Mouse (Mus musculus) embryo, embryonic 10.5 days (tissue): ENCODE data around the gene Gm37419.

Source experiments
- DNase-seq: peaks from one replicate; pipeline ENCODE4 v3.0.0-alpha.2; 2015; ENCODE audit warnings: low spot score

Gm37419 gene

DNA sequence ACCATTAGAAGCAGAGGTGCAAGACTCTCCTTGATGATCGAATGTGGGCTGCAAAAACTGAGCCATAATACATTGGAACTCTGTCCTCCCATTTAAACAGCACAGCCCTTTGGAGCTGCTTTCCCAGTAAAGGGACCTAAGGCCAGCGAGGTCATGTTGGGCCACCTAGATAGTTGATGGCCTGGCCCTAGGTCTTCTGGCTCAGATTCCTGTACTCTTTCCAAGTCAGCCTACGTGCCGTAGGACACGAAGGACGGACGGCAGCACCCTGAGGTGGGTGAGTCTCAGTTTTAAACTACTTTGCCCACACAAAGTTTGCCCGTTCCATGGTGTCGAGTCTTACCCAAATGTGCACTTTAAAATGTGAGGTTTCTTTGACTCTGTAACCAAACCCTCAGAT is 8.8 kb upstream of the Gm37419 start:
- no peak for DNase-seq

DNA sequence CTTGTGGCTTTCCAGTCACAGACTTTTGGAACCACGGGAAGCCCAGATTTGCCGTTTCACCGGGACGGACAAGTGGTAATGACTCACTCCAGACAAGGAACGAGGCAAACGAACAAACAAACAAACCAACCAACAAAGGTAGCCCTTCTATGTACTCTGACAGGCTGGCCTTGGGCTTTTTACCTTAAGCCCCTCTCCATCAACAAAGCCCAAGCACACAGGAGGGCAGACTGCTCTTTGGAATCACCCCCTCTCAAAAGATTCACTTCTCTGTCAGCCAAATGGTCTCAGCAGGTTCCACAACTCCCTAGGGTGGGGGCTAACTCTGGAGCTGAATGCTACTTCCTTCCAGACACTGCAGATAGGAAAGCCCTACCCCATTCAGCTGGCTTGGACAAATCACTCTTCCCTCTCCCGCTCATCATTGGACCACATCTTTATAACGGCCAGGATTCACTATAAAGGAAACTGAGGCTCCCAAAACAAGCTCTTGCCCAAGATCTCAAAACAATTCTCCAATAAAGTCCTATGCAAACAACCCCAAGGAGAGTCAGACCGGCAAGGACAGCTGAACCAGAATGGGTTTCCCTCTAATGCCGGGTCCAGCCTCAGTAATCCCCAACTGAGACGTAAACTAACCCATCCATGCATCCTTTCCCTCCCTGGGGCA is 7.9 kb upstream of the Gm37419 start:
- DNase-seq = no peak

DNA sequence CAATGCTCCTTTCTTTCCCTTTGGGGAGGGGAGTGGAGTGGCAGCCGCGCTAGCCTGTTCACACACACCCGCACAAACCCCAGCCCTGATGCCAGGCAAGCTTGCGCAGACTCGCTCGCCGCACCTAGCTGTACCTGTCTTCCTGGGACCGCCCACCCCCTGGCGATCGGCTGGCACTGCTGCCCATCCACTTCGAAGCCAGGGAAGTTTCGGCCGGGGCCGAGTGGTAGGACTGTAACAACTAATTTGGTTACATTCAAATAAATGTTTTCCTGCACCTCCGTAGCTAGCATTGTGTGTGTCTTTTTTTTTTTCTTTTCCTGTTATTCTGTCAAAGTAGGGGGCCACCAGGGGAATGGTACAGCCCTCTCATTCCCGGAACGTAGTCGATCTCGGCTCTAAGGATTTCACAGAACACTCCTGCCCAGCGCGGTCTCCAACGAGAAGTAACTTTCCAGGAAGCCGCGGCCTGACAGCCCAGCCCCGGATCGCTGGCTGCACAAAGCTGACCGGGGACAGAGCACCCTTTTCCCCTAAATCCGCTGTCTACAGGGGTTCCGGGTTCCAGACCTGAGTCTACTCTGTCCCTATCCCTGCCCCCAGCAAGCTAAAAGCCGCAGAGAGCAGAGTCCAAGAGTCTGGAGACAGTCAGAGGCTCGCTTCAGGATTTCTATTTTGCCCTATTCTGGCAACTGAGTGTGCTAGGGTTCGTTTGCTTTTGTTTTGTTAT is 7.1 kb upstream of the Gm37419 start:
- DNase-seq = peak; percentile 58

DNA sequence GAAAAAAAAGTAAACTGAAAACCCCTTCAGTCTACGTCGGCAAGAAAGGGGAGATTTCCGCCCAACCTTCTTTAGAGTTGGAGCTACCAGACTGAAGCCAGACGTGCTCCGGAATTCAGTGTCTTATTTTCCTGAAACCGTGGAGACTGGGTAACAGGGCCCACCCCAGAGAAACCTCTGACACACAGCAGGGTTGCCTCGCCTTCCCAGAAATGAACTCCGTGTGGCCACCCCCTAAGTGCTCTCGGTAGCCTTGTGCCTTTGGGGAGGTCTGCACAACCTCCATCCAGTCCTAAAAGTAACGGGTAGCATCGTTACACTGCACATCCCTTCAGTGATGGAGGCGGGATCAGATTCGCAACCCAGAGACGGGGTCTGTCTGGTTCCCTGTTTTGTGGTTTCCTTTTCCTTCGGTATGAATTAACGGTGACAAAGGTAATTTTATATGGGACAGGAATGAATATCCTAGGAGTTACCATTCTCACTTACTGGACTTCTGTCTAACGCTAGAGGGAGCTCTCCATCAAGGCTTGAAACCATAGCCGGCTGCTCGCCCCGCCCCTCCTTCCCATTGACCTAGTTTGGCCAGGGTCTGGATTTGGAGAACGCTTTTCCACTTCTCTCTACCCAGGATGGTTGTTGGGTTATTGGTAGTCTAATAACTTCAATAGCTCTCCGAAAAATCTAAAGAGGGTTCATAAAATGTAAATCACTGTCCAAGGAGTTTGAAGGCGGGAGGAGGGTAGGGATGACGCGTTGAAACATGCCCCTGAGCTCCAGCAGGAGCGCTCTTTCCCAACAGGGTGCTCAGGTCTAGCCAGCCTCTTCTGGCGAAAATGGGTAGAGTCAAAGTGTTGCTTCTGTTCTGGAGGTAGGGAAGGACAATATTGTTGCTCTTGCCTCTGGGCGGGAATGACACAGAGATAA is 6.1 kb upstream of the Gm37419 start:
- DNase-seq = peak; percentile 95

DNA sequence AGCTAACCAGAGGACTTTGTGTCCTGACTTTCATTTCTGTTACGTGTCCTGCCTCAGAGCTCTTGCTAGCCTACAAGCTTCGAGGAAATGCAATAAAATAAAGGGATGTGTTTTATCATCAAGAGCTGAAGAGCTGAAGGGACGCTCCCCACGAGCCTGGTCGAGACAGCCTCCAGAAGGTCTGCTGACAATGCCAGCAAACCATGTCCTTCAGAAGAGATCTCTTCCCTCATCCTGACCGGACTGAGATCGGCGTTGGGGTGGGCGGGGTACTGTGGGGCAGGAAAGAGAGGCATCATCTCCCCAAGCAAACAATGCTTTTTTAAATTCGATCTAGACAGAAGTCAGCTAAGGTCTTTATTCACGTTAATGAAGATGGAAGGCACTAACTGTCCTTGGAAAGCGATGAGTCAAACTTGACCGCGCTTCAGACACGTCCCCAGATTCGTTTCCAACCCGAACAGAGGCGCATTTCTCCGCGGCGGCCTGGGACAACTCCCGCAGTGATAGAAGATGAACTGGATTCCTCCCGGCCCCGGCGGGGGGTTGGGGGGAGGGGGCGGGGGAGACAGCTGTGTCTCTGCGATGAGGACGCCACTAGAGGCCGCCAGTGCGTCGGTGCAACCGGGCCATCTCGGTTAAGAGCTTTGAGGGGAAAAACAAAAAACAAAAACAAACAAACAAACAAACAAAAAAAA is 5.2 kb upstream of the Gm37419 start:
- peak; percentile 73 for DNase-seq

DNA sequence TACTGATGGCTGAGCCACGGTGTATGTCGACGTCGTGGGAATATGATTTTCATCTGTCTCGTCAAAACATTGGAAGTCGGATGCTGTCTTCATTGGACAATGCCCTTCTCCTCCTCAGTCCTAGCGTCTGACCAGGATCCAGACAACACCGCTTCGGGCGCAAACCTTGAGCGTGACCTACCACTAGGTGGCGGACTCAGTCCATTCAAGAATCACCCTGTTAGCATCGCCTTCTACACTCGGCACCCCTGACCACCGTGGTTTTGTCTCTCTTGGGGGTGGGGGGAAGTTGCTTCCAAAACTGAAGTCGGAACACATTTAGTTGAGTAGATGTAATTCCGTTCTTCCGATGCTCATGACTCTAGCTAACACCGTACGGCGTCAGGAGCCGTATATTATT is 4.1 kb upstream of the Gm37419 start:
- DNase-seq = peak; percentile 95

DNA sequence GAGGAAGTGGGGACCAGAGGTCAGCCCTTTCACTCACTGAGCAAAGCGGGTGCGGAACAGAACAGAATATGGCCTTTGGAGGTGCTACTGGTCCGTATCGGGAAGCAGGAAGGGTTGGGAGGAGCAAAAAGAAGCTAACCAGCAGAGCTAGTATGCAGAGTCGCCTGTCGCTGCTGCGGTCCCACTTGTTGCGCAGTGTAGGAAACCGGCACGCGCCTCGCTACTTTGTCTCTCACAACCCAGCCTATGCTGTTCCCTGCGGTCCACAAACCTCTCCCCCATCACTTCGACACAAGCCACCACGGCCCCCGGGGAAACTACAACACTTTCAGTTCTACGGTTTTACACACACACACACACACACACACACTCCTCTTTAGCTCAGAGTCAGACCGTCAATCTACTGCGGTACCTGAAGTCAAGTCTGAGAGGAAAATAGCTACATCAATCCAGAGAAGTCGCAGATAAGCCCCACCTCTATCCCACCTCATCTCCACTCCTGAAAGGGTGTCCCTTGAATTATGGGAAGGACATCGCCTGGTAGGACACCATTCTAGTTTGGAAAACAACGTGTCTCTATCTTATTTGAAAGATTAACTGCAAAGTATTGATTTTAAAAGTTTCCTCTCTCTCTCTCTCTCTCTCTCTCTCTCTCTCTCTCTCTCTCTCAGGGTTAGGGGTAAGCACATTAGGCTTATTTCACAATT is 3.4 kb upstream of the Gm37419 start:
- DNase-seq = peak; percentile 59

DNA sequence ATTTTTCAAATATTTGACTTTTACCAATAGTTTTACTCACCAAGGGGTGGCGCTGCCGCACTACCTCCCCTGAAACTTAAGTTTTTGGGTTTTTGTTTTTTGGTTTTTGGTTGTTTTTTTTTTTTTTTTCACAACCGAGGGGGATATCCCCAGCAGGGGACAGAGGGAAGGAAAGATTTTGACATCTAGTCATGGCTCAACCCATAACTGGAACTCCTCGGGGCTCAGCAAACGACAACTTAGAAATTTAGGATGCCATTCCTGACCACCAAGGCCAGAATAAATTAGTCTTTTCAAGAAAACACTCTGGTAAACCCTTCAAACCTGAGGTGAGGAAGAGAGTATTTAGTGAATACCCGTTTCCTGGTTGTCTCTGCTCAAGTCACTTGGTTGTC is 2.8 kb upstream of the Gm37419 start:
- peak; percentile 69 for DNase-seq

DNA sequence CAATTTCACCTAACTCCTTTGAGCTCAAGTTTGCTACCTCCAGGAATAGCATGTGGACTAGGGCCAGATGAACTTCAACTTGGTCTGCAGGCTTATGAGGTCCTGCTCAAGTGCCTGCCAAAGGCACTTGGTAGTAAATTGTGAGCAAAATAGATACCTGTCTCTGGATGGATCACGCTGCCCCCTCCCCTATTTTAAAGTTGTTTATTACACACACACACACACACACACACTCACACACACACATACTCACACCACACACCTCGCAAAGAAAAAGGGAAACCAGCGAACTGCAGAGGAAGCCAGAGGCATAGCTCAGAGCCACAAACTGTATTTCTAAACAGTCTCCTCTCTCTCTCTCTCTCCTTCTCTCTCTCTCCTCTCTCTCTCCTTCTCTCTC is 2.1 kb upstream of the Gm37419 start:
- peak; percentile 30 for DNase-seq

DNA sequence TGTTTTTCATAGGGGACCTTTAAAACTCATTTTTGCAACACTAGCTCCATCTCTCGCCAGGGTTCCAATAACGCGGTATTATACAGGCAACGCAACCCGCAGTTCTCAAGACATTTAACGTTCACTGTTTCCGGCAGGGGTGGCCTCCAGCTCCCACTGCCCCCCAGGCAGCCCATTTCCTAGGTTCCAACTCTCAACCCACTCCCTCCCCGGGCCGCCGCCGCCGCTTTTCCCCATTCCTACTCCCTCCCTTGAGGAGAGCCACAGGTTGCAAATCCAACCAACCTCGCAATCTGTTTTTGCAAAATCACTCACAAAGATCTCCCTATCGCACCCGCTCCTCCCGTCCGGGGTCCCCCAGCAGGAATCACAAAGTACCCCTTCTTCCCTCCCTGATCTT is 1.4 kb upstream of the Gm37419 start:
- DNase-seq = peak; percentile 34

DNA sequence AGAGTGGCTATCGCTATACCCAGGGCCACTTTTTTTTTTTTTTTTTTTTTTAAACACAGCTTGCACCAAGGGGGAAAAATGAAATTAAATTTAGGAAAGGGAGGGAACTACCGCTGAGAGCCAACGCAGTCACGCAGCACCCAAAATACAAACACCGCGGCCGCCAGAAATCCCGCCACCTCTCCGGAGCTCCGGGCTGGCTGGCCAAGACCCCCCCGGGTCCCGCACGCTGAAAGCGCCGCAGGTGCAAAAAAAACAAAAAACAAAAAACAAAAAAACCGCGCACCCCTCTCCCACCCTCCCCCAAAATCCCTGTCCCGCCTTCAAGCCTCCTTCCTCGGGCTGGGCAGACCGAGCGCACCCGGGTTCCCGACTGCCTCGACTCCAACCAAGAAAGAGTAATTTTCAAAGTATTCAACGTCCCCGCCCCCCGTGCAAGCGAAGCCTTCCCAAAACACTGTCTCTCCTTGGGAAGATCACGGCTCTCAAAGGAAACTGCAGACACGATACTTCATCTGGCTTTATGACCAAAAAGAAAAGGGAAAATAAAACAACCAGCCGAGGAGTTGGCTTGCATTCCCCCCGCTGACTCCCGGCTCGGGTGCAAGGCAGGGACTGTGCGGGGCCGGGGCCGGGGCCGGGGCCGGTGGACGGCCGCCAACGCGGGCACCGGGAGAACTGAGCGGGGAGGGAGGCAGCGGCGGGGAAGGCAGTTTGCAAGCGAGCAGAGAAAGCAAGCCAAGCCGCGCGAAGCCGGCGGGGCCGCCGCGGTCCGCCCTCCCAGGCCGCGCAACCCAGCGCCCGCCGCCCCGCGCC is 733 bp upstream of the Gm37419 start:
- peak; percentile 64 for DNase-seq

DNA sequence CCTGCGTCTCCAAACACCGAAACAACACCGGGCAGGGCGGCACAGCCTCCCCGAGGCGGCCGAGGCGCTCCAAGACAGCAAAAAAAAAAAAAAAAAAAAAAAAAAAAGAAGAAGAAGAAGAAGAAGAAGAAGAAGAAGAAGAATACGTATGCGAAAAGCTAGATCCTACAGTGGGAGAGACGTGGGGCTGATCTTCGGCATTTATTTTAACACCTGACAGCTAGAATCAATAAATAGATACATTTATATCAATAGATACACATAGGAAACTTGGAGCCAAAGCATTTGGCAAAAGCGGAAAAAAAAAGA is 171 bp upstream of the Gm37419 start:
- DNase-seq = no peak

DNA sequence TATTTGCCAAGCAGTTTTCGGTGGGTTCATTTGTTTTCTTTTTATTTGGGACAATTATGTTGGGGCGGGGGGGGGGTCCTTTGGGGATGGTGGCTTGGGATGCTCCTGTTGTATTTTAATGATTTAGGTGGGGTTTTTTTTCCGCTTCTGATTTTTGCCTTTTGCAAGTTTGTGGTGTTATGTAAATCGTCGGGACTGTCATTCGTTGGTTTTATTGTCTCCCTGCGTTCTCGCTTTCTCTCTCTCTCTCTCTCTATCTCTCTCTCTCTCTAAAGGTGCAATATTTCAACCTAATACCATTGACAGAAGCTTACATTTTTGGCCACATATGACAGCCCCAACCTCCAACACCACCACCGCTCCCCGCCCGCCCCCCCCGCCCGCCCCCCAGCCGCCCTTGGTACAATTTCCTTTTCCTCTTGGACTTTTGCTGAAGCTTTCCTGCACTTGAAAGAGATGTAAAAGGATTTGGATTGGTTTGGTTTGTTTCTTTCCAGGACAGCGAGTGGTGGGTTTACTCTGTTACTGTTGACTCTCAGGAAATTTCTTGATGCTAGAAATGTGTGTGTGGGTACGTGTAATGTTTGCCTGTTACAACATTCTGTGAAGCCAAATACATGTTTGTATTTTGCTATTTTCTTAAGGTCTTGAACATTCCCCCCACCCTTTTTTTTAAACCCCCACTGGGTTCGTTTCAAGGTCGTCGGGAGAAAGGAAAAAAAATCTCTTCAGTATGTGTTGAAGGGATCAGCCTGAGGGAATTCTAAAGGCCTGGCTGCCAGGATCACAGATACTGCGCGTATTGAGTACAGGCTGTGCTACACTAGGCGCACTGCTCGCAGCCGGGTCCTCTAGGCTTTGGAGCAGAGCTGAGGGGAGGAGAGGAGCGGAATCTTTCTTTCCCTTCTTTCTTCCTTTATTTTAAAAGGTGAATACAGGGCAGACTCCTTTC is 1.2 kb downstream of the Gm37419 start:
- DNase-seq = peak; percentile 67

DNA sequence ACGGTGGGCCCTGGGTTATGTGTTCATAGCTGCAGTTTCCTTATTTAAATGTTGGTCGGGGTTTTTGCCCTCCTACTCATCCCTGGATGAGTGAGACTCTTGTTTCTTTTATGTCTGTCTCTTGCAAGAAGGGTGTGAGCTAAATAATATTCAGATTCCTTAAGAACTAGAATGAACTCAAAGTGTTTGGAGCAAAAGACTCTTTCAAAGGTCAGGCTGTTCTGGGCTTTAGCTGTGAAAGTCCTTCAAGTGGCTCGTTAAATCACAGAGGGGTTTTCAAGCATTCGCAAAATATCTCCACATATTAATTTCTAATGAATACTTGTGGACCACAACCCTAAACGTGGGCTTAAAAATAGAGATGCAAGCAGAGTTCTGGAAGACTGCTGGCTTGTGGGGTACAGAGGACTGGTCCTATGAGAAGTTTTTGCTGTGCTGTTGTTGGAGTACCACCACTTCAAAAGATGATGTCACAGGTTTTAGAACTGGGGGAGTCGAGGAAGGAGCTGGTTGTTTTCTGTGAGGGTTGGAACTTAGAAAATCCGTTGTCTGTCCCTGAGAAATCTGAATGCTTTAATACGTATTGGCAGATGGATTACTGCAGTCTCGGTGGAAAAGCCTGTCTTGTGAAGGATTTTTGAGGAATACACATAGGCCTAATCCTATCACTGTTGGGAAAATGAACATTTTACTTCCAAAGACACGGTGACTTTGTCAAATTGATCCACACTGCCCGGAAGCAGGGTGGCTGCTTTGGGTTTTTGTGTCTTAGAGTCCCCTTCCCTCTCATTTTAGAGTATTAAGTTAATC is 2.1 kb downstream of the Gm37419 start:
- no peak for DNase-seq

DNA sequence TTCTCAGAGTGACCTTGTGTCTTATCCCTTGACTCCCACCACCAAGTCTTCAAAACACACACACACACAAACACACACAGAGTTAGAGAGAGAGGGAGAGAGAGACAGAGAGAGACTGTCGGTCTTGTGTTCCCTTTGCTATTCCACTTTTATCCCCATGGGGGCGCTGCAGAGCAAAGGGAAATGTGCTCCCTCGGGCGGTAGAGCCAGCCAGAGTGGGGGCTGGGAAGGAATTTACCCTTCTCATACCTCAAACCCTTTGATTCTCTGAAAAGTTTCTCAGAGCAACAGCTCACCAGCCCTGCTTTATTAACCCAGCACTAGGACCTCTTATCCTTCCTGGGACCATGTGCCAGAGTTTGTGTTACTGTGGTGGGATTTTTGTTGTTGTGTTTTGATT is 2.9 kb downstream of the Gm37419 start:
- DNase-seq = peak; percentile 91

DNA sequence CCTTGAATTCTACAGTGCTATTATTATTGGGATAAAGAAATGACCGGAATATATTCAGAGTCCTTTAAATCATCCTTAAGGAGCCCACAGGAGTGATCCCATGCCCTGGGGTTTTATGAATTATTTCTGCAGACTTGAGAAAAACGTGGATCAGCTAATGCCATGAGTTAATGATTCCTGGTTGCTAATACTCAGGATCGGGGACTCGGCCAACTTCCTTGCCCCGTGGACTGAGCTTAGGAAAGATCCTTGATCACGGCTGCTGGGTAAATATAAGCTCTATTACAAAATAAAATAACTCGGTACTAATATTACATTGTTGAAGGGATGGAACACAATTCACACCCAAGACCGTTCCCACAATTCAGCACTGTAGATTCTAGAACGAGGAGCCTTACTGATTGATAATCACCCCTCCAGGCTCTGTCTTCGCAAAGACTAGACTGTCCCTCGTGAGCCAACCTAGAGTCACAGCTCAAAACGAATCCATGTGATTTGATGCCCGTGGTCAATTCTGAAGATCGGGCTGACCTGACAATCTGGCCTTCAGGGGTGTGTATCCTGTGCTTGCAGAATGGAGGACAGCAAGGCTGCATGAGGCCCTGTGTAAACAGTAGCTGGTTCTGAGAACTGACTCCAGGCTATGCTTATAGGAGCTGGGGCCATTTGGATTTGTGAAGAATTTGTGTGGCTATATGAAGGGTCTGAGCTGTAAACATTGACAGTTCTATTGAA is 3.7 kb downstream of the Gm37419 start:
- no peak for DNase-seq

DNA sequence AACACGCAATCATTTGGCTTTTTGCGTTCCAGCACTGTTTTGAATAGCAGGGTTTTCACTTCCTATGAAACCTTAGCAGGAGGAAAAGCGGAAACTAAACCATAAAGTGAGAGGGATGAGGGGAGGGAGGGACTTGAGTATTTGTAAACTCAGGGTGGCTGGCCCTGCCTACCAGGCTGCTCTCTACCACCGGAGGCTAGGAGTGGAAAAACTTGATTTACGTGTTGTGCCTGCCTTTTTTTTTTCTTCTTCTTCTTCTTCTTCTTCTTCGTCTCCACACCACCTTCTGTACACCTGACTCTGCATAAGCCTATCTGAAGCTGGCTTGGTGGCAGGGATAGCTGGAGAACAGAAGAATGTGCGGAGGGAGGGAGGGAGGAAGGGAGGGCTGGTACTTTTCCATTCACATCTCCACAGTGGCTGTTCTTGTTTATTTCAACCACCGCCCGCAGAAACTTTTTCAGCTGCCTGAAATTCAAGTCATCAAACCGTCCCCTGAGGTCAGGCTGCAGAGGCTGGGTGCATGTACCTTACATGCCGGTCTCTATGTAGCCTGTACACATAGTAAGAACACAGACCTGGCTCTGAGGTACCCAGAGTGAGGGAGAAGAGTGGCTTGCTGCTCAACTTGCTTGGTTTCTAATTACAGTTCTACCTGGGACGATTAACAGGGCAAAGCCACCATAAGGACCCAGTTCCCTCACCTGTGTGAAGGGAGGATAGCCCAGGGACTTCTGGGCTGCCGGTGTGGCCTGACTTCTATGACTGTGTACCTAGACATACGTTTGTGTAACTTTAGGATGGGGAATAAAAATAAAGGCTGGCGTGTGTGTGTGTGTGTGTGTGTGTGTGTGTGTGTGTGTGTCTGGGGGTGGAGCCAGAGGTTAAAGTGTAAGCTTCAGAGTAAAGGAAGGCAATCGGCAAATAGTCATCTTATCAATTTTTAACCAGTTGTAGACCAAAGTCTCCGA is 5.4 kb downstream of the Gm37419 start:
- DNase-seq = no peak
